Mouse (Mus musculus) myocyte (in vitro differentiated cells): ENCODE results near the gene Aip. TPM values are rescaled to one million over a fixed set of nuclear protein-coding genes. Genes with fewer than 3 reads are reported as not detected.

Experiments
- H3K27me3 ChIP-seq: one replicate; pipeline ENCODE4 v1.6.1; 2011; ENCODE audit not compliant: control insufficient read depth, insufficient read depth, insufficient read length
- H3K36me3 ChIP-seq: one replicate; pipeline ENCODE4 v1.6.1; 2011; ENCODE audit not compliant: control insufficient read depth, insufficient read depth
- H3K4me2 ChIP-seq: one replicate; pipeline ENCODE4 v1.6.1; 2011; ENCODE audit warnings: low read depth, control low read depth
- H3K4me3 ChIP-seq: one replicate; pipeline ENCODE4 v1.5.1; 2011; ENCODE audit warnings: mild to moderate bottlenecking, control low read depth, moderate library complexity
- H3K79me2 ChIP-seq: one replicate; pipeline ENCODE4 v1.6.1; 2011; ENCODE audit not compliant: control insufficient read depth, insufficient read depth
- H3ac ChIP-seq: one replicate; pipeline ENCODE4 v1.6.1; 2011; ENCODE audit not compliant: control insufficient read depth, insufficient read length
- CEBPB ChIP-seq: IDR thresholded peaks from 2 replicates; pipeline ENCODE4 v1.6.1; 2011; ENCODE audit warnings: mild to moderate bottlenecking, moderate library complexity; ENCODE audit not compliant: poor library complexity, insufficient read depth, severe bottlenecking
- E2F4 ChIP-seq: IDR thresholded peaks from one replicate; pipeline ENCODE4 v1.6.1; 2011; ENCODE audit warnings: mild to moderate bottlenecking, control low read depth, moderate library complexity; ENCODE audit not compliant: insufficient read depth
- MAX ChIP-seq: IDR thresholded peaks from one replicate; pipeline ENCODE4 v1.6.1; 2011; ENCODE audit warnings: low read depth, mild to moderate bottlenecking, control low read depth
- MYOD1 ChIP-seq, 3 experiments: IDR thresholded peaks; one replicate each; pipeline ENCODE4 v1.6.1; 2011; ENCODE audit warnings: control low read depth in 2 of 3, low read depth in 2 of 3, mild to moderate bottlenecking in 2 of 3, moderate library complexity in 1 of 3; ENCODE audit not compliant: insufficient read length in 2 of 3, control insufficient read depth in 1 of 3
- MYOG ChIP-seq, 3 experiments: IDR thresholded peaks; one replicate each; pipeline ENCODE4 v1.6.1; 2011; ENCODE audit warnings: control low read depth in 2 of 3, low read depth in 2 of 3, mild to moderate bottlenecking in 2 of 3; ENCODE audit not compliant: insufficient read length in 2 of 3, control insufficient read depth in 1 of 3, insufficient read depth in 1 of 3
- POLR2A ChIP-seq: IDR thresholded peaks from one replicate; pipeline ENCODE4 v1.6.1; 2011; ENCODE audit warnings: low read depth, mild to moderate bottlenecking, control low read depth, moderate library complexity; ENCODE audit not compliant: insufficient read length
- POLR2AphosphoS2 ChIP-seq: IDR thresholded peaks from one replicate; pipeline ENCODE4 v1.6.1; 2011; ENCODE audit warnings: low read depth, control low read depth; ENCODE audit not compliant: insufficient read length
- REST ChIP-seq: IDR thresholded peaks from one replicate; pipeline ENCODE4 v1.6.1; 2011; ENCODE audit warnings: mild to moderate bottlenecking, control low read depth, moderate library complexity; ENCODE audit not compliant: insufficient read depth, insufficient read length
- SRF ChIP-seq: IDR thresholded peaks from one replicate; pipeline ENCODE4 v1.6.1; 2011; ENCODE audit warnings: low read depth; ENCODE audit not compliant: control insufficient read depth, insufficient read length
- TCF12 ChIP-seq: IDR thresholded peaks from one replicate; pipeline ENCODE4 v1.6.1; 2011; ENCODE audit warnings: mild to moderate bottlenecking, control low read depth; ENCODE audit not compliant: poor library complexity, insufficient read depth, severe bottlenecking
- TCF3 ChIP-seq: IDR thresholded peaks from one replicate; pipeline ENCODE4 v1.6.1; 2011; ENCODE audit warnings: low read depth, control low read depth; ENCODE audit not compliant: insufficient read length
- USF1 ChIP-seq: IDR thresholded peaks from one replicate; pipeline ENCODE4 v1.6.1; 2011; ENCODE audit warnings: low read depth, mild to moderate bottlenecking, control low read depth, moderate library complexity
- polyA plus RNA-seq: library from polyadenylated mRNA; unstranded; fragments of >200 nt; fragmentation: generic; extraction: Trizol; gene quantifications from one replicate; pipeline ENCODE4 v1.2.1, GENCODE M21; 2012; ENCODE audit warnings: missing spikeins

Aip gene
- polyA plus RNA-seq, 1 experiment = 250 TPM

- TF ChIP-seq MAX (no peak), REST (no peak), CEBPB (no peak), USF1 (no peak), POLR2A (no peak), SRF (no peak), TCF12 (no peak), E2F4 (no peak), MYOG (IDR thresholded peaks at IDR 0.05; ENCODE audit: control insufficient read depth in 1 of 3, insufficient read depth in 1 of 3, insufficient read length in 2 of 3, low read depth in 2 of 3) (no peak), POLR2AphosphoS2 (no peak), TCF3 (no peak), MYOD1 (IDR thresholded peaks at IDR 0.05; ENCODE audit: control insufficient read depth in 1 of 3, insufficient read length in 2 of 3, low read depth in 2 of 3) (no peak)
- Histone ChIP-seq H3K27me3 (no peaks in the 10 kb centered on the region), H3K4me3 (no peak overlapping the region)
These were observed 29.8 kb upstream of the Aip start for GRCm38 (mm10) chr19:4155223-4156072.

GRCm38 (mm10) chr19:4154437-4155222 lies 29.0 kb upstream of the Aip start:
- Histone ChIP-seq H3ac (no peak overlapping the region), H3K4me2 (no peak overlapping the region), H3K36me3 (peaks cover 13% of the 10 kb centered on the region), H3K79me2 (peaks cover 4% of the 10 kb centered on the region), H3K4me3 (no peak overlapping the region), H3K27me3 (no peaks in the 10 kb centered on the region)
- no peak for TF ChIP-seq TCF12
- peak; percentile 10 for TF ChIP-seq POLR2A
- no peak for TF ChIP-seq USF1
- TF ChIP-seq TCF3 = no peak
- TF ChIP-seq MYOD1 (IDR thresholded peaks at IDR 0.05; ENCODE audit: control insufficient read depth in 1 of 3, insufficient read length in 2 of 3, low read depth in 2 of 3) = no peak
- TF ChIP-seq POLR2AphosphoS2 = peak; percentile 73
- TF ChIP-seq E2F4 = no peak
- TF ChIP-seq SRF = no peak
- no peak for TF ChIP-seq REST

More at GRCm38 (mm10) chr19:4155223-4156072, 29.8 kb upstream of the Aip start:
- peaks cover 14% of the 10 kb centered on the region for H3K36me3 ChIP-seq
- H3K4me2 ChIP-seq = no peak overlapping the region
- no peaks in the 10 kb centered on the region for H3K79me2 ChIP-seq
- H3ac ChIP-seq = no peak overlapping the region

GRCm38 (mm10) chr19:4153232-4153654 lies 27.6 kb upstream of the Aip start, which contains the start of gene Ptprcap:
TSS of gene Ptprcap (plus strand) at chr19:4153604.
- Histone ChIP-seq H3K79me2 (peaks cover 15% of the 10 kb centered on the region), H3K27me3 (no peaks in the 10 kb centered on the region), H3ac (no peak within 1 kb of the TSS), H3K4me3 (no peak within 1 kb of the TSS), H3K36me3 (peaks cover 11% of the 10 kb centered on the region), H3K4me2 (no peak within 1 kb of the TSS)
- TF ChIP-seq MYOD1 (IDR thresholded peaks at IDR 0.05; ENCODE audit: control insufficient read depth in 1 of 3, insufficient read length in 2 of 3, low read depth in 2 of 3) (no peak), REST (no peak), TCF3 (no peak), E2F4 (no peak)

- Histone ChIP-seq H3K4me3 (no peak overlapping the region), H3K27me3 (no peaks in the 10 kb centered on the region), H3K36me3 (peaks cover 11% of the 10 kb centered on the region), H3K79me2 (peaks cover 15% of the 10 kb centered on the region), H3K4me2 (no peak overlapping the region), H3ac (no peak overlapping the region)
- TF ChIP-seq POLR2A (no peak), USF1 (no peak), MYOG (IDR thresholded peaks at IDR 0.05; ENCODE audit: control insufficient read depth in 1 of 3, insufficient read depth in 1 of 3, insufficient read length in 2 of 3, low read depth in 2 of 3) (peak in 1 of 3 experiments; percentile 51), MYOD1 (IDR thresholded peaks at IDR 0.05; ENCODE audit: control insufficient read depth in 1 of 3, insufficient read length in 2 of 3, low read depth in 2 of 3) (peak in 1 of 3 experiments; percentile 34), MAX (no peak), CEBPB (no peak), POLR2AphosphoS2 (no peak), E2F4 (no peak)
These were observed 27.0 kb upstream of the Aip start for GRCm38 (mm10) chr19:4152445-4153231.
